Mouse (Mus musculus) bone marrow macrophage, adult 2 months (primary cell): ENCODE results near the gene Nup210. TPM values are rescaled to one million over a fixed set of nuclear protein-coding genes. Genes with fewer than 3 reads are reported as not detected.

Source experiments
- H3K27ac ChIP-seq: 2 replicates; pipeline ENCODE4 v1.5.1; 2012; ENCODE audit warnings: low read depth, low read length; ENCODE audit not compliant: insufficient read depth
- H3K4me1 ChIP-seq: 2 replicates; pipeline ENCODE4 v1.6.1; 2012; ENCODE audit warnings: low read length; ENCODE audit not compliant: control insufficient read depth, insufficient read depth
- H3K4me3 ChIP-seq: 2 replicates; pipeline ENCODE4 v1.5.1; 2012; ENCODE audit warnings: mild to moderate bottlenecking, low read length, moderate library complexity; ENCODE audit not compliant: insufficient read depth
- CTCF ChIP-seq: IDR thresholded peaks from 2 replicates; pipeline ENCODE4 v1.5.1; 2012; ENCODE audit warnings: low read depth, mild to moderate bottlenecking, low read length, moderate library complexity
- POLR2A ChIP-seq: IDR thresholded peaks from 2 replicates; pipeline ENCODE4 v1.6.1; 2012; ENCODE audit warnings: mild to moderate bottlenecking, low read depth, low read length, borderline replicate concordance
- polyA plus RNA-seq: library from polyadenylated mRNA; stranded (reverse); fragments of >200 nt; gene quantifications from 2 replicates; pipeline ENCODE4 v1.2.4, GENCODE M21; 2012; ENCODE audit not compliant: missing spikeins, insufficient read depth, insufficient read length

Nup210 gene
- polyA plus RNA-seq, 1 experiment, result 1.2 TPM

DNA sequence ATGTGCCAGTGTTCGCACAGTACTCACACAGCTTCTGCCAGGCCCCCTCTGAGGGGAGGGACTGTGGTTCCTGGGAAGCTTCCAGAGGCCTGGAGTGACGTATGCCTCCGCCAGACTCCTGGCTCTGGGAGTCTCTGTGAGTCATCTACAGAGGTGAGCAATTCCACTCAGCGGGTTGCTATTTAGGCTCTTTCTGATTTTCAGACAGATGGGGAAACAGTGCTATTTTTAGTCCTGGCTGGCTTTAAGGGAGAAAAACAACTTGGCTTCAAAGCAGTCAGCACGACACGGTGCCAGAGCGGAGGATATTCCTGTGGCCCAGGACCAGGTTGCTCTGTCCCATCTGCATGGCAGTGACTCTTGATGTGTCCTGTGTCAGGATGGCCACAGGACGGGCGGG is 40.4 kb downstream of the Nup210 start:
- Histone ChIP-seq H3K27ac (no peak overlapping the region), H3K4me3 (no peak overlapping the region), H3K4me1 (no peaks in the 10 kb centered on the region)
- TF ChIP-seq POLR2A, result no peak
- TF ChIP-seq CTCF, result no peak

DNA sequence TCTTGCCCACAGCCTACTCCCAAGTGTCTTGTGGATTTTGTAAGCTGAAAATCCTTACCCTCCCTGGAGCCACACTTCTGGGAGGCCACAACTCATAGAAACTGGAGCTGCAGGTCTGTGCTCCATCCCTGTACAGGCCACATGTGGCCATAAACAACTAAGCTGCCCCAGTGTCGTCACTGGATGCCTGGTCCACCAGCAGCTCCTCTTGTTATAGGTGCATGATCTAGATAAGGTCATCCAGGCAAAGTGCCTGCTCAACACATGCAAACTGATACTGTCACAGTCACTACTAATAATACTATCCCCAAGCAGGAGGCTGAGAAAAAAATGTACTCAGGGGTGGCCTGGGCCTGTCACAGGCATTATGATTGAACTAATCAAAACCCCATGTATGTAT is 48.1 kb downstream of the Nup210 start:
- H3K4me3 ChIP-seq, result no peak overlapping the region
- no peak overlapping the region for H3K27ac ChIP-seq
- TF ChIP-seq CTCF, result no peak
- no peak for TF ChIP-seq POLR2A
- H3K4me1 ChIP-seq, result no peaks in the 10 kb centered on the region

DNA sequence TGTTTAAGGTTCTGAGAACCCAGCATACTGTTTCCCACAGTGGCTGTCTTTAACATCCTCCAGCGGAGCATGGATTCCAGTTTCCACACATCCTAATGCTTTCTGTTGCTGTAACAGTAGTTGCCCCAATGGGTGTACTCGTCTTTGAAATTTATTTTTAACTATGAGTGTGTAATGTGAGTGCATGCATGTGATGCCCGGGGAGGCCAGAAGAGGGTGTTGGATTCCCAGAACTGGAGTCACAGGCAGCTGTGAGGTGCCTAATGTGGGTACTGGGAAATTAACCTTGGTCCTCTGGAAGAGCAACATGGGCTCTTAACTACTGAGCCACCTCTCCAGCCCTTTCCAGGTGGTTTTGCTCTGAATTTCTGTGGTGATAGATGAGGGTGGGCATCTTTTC is 49.6 kb downstream of the Nup210 start:
- TF ChIP-seq CTCF, result no peak
- no peak for TF ChIP-seq POLR2A
- Histone ChIP-seq H3K4me1 (no peaks in the 10 kb centered on the region), H3K27ac (no peak overlapping the region), H3K4me3 (no peak overlapping the region)

DNA sequence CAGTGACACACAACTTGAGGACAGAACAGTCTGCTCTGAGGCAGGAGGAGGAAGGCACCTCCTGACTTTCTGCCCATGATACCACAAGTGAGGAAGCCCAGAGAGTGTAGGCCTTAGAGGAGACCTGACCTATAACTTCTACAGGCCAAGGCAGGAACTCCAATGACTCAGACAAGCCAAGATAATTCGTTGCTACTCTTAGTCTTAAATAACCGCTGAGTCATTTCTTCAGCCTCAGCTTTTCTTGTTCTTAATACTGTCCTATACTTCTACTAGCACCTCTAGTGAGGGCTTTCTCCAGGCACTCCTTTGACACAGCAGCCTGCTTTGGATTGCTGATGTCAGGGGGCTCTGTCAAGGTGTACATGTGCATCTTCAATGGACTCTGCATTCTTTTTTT is 55.3 kb downstream of the Nup210 start:
- no peak overlapping the region for H3K4me3 ChIP-seq
- TF ChIP-seq POLR2A (no peak), CTCF (no peak)
- H3K27ac ChIP-seq, result no peak overlapping the region
- H3K4me1 ChIP-seq, result no peaks in the 10 kb centered on the region

DNA sequence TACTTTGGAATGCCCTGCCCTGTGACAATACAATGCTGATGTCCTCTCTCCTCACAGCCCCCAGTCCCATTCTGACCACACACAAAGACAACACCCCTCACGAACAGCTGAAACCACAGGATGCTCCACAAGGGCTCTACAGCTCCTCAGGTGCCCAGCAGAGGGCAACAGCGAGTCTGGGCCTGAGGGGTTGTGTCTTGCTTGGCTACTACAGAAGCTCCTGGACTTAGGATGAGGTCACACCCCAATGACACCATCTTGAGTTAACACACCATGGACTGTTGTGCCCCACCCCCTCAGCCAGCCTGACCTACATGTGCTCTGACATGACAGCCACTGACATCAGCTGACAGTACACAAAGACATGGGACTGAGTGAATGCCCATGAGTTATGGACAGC is 56.9 kb downstream of the Nup210 start:
- Histone ChIP-seq H3K27ac (no peak overlapping the region), H3K4me1 (no peaks in the 10 kb centered on the region), H3K4me3 (no peak overlapping the region)
- TF ChIP-seq POLR2A (no peak), CTCF (peak; percentile 74)

DNA sequence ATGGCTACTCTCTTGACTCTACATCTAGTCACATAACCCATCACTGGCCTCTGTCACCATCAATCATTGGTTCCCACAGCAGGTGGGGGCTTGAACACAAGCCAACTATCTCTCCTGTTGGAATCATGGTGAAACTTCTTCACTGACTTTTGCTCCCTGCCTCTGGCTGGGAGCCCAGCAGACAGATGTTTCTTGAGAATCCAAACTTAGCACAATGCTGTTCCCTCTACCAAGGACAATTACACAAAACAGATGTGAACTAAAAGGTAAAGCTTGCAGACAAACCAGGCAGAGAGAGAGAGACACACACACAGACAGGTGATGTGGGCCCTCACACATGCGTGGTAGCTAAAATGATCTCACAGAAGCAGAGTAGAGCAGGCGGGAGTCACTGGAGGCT is 58.6 kb downstream of the Nup210 start:
- Histone ChIP-seq H3K4me3 (no peak overlapping the region), H3K27ac (no peak overlapping the region), H3K4me1 (no peaks in the 10 kb centered on the region)
- TF ChIP-seq POLR2A (no peak), CTCF (no peak)

DNA sequence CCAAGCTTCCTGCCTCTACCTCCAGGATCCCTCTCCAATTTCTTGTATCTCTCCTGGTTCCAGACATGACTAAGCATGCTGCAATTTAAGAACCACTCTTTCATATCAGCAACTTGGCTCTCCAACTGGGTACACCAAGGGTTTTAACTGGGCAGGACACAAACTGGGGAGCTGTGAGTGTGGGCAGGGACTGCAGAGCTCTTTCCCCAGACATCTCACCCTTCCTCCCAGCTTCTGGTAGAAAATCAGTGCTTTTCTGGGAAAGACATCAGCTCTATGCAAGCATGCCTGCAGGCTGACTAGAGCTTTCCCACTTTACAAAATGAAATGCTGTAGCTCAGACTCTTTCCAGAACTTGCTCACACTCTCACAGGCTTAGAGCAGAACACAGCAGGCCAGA is 60.3 kb downstream of the Nup210 start:
- TF ChIP-seq POLR2A, result no peak
- TF ChIP-seq CTCF, result no peak
- Histone ChIP-seq H3K27ac (no peak overlapping the region), H3K4me1 (no peaks in the 10 kb centered on the region), H3K4me3 (no peak overlapping the region)

DNA sequence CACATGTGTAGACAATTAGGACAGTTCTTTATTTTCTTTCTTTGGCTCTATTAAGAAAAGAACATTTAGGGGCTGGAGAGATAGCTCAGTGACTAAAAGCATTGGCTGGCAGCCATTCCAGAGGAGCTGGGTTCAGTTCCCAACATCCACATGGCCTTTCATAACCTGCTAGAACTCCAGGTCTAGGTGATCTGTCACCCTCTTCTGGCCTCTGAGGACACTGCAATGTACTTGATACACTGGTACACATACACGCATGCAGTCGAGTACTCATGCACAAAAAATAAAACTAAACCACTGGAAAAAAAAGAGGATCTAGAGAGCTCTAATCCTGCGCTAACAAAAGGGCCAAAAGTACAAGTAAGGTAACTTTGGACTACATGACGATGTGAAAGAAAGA is 64.1 kb downstream of the Nup210 start:
- Histone ChIP-seq H3K4me1 (no peaks in the 10 kb centered on the region), H3K27ac (no peak overlapping the region), H3K4me3 (no peak overlapping the region)
- no peak for TF ChIP-seq POLR2A
- no peak for TF ChIP-seq CTCF

DNA sequence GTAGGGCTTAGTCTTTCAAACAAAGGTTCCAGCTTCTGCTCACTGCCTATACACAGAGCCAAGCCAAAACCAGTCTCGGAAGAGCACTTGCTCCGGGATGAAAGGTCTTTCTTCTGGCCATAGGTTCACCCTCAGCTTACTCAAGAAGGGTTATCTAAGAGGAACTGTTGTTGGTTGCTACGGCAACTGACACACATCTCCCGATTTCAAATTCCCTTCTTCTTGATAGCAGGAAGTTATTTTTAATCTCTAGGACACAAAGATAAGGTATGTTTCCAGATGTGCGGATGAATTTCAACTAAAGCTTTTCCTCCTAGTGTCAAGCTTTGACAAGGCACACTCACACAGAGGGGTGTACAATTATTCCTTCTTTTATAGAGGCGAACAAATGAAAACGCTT is 68.6 kb downstream of the Nup210 start:
- TF ChIP-seq CTCF, result no peak
- TF ChIP-seq POLR2A, result no peak
- no peak overlapping the region for H3K27ac ChIP-seq
- H3K4me1 ChIP-seq, result no peaks in the 10 kb centered on the region

DNA sequence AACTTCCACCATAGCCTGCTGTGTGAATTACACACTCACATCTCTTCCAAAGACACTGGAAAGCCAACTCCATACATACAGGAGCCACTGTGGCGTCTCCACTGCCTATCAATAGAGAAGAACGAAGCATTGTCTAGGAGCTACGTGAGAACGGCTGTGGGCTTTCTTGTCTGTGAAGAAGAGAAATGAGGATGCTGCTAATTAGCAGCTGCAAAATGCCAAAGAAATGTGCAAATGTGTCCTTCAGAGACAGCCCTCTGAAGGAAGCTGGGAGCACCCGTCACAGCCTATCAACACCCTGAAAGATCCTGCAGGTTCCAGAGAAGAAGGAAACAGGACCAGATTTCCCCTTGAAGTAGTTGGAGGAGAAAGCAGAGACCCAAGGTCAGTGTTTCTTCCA is 69.2 kb downstream of the Nup210 start:
- Histone ChIP-seq H3K4me3 (no peak overlapping the region), H3K4me1 (no peaks in the 10 kb centered on the region), H3K27ac (no peak overlapping the region)
- no peak for TF ChIP-seq POLR2A
- TF ChIP-seq CTCF, result no peak

More for the DNA sequence above, 68.6 kb downstream of the Nup210 start:
- H3K4me3 ChIP-seq, result no peak overlapping the region

DNA sequence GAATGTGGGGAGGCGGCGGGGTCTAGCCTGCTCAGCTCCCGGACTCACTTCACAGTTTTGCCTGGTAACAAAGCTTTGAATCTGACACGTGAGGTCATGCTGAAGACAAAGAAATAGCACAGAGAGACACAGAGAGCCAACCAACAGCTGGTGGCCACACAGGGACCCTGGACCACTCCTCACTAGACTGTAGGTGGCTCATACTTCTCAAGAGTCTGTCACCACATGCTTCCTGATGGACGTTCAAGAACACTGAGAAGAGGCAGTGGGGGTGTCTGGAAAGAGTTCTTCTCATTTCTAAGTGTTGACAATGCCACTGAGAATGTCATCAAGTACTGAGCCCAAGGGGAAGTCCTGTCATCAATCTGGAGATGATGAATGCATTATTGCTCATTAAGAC is 70.4 kb downstream of the Nup210 start:
- TF ChIP-seq POLR2A, result no peak
- no peak for TF ChIP-seq CTCF
- no peaks in the 10 kb centered on the region for H3K4me1 ChIP-seq
- no peak overlapping the region for H3K27ac ChIP-seq
- no peak overlapping the region for H3K4me3 ChIP-seq
